Mouse (Mus musculus) hindbrain, embryonic 10.5 days (tissue): Measurements from ENCODE around the gene Lamb3. TPM values are rescaled to one million over a fixed set of nuclear protein-coding genes. Genes with fewer than 3 reads are reported as not detected.
A peak's percentile ranks its signal among the peaks of the same experiment; 100 is the strongest.
"Not testable (repeated sequence)": the region's sequence is repeated elsewhere in the genome, so short reads cannot be mapped to it uniquely, and the experiment has no call there.

Experiments used
- DNase-seq: peaks from one replicate; pipeline ENCODE4 v3.0.0-alpha.2; 2017; ENCODE audit warnings: low spot score
- H3K27ac ChIP-seq: fragments of 300-500 bp; sonication (generic); 2 replicates; pipeline ENCODE4 v1.5.1; 2016; ENCODE audit warnings: mild to moderate bottlenecking, moderate library complexity
- H3K27me3 ChIP-seq: fragments of 300-500 bp; sonication (generic); 2 replicates; pipeline ENCODE4 v1.6.1; 2016; ENCODE audit warnings: mild to moderate bottlenecking; ENCODE audit not compliant: poor library complexity, insufficient read depth, severe bottlenecking
- H3K36me3 ChIP-seq: fragments of 300-500 bp; sonication (generic); 2 replicates; pipeline ENCODE4 v1.6.1; 2016; ENCODE audit warnings: mild to moderate bottlenecking, moderate library complexity
- H3K4me1 ChIP-seq: fragments of 300-500 bp; sonication (generic); replicated peaks from 2 replicates; pipeline ENCODE4 v1.6.1; 2016; ENCODE audit warnings: mild to moderate bottlenecking
- H3K4me3 ChIP-seq: fragments of 300-500 bp; sonication (generic); 2 replicates; pipeline ENCODE4 v1.5.1; 2016; ENCODE audit warnings: mild to moderate bottlenecking, moderate library complexity
- H3K9me3 ChIP-seq: fragments of 300-500 bp; sonication (generic); 2 replicates; pipeline ENCODE4 v1.6.1; 2016; ENCODE audit warnings: mild to moderate bottlenecking, moderate library complexity
- WGBS: fragments of 180-500 bp; shearing (Covaris S2); methylation state at CpG from one replicate; pipeline ENCODE4 v1.1.7; 2016; 5-methylcytosine and 5-hydroxymethylcytosine counted together
- polyA plus RNA-seq: library from polyadenylated mRNA; unstranded; fragments of >200 nt; fragmentation: Nextera tagmentation; extraction: Ambion mirVana; gene quantifications from 2 replicates; pipeline ENCODE4 v1.2.1, GENCODE M21; 2016

The Lamb3 gene
- polyA plus RNA-seq, 1 experiment from 2014 or later: 0.46 TPM

DNA sequence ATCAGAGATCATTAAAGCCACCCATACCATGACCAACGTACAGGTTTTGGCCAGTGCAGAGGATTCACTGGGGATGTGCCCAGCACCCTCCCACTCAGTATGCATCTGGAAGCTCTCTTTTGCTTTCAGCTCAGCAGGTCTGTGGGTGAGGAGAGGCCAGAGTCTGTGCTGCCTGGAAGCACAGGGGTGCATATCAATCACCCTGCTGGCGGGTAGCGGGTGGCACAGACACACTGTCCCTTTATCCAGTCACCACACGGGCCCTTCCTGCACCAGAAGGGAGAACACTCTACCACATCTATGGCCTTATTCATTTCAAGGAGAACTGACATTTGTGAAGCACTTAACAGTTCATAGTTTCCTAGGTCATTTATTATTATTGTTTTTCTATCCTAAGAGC lies 30.9 kb downstream of the Lamb3 start:
- no peak overlapping the region for H3K4me3 ChIP-seq
- no peaks in the 10 kb centered on the region for H3K27me3 ChIP-seq
- DNase-seq: no peak
- H3K9me3 ChIP-seq: no peaks in the 10 kb centered on the region
- peaks cover 4% of the 10 kb centered on the region; the same call in 1 of the 2 replicates for H3K4me1 ChIP-seq
- no peak overlapping the region for H3K27ac ChIP-seq
- 55% methylated on average over 4 of the region's 4 CpGs for WGBS
- H3K36me3 ChIP-seq: no peaks in the 10 kb centered on the region

- no peak for DNase-seq
- 91% methylated on average over 4 of the region's 4 CpGs for WGBS
- Histone ChIP-seq H3K27ac (no peak overlapping the region), H3K9me3 (no peaks in the 10 kb centered on the region), H3K36me3 (no peaks in the 10 kb centered on the region), H3K4me1 (peaks cover 10% of the 10 kb centered on the region; the same call in 1 of the 2 replicates), H3K4me3 (no peak overlapping the region), H3K27me3 (no peaks in the 10 kb centered on the region)
Observed at GRCm38 (mm10) chr1:193241436-193241835, 33.9 kb downstream of the Lamb3 start.

DNA sequence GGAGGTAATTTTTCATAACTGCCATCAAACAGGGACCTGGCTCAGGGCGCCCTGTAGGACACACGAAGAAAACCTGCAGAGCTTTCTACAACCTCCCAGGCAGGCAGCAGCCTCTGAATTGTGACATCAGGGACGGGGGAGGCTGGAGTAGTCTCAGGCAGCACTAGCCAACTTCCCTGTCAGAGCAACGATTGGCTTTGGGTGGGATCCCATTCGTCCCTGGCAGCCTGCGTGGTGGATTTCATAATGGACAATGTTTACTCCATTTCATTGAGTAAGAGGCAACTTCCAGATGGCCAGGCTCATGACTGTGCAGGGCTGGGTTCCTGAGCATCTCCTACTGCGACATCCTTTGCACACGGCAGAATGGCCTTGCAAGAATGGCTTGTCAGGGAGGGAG lies 34.7 kb downstream of the Lamb3 start:
- H3K4me1 ChIP-seq: peaks cover 10% of the 10 kb centered on the region; the same call in 1 of the 2 replicates
- no peak overlapping the region for H3K4me3 ChIP-seq
- no peaks in the 10 kb centered on the region for H3K9me3 ChIP-seq
- H3K27me3 ChIP-seq: no peaks in the 10 kb centered on the region
- no peaks in the 10 kb centered on the region for H3K36me3 ChIP-seq
- 85% methylated on average over 8 of the region's 8 CpGs for WGBS
- DNase-seq: no peak
- no peak overlapping the region for H3K27ac ChIP-seq

DNA sequence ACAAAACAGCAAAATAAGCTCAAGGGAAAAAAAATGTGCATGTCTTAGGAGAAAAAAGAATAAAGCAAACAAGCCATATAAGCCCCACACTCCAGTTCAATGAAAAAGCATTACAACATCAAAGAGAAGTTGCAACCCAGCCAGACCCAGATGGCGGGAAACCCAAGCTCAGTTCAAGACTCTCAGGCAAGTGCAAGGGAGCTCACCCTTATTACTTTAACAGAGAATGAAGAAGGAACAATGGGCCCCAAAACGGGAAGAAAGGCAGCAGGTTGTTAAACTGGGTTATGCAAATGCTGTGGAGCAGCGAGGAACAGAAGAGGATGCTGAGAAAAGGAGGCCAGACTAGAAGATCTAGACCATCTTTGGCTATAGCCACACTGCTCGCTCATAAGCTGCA lies 35.4 kb downstream of the Lamb3 start:
- DNase-seq: no peak
- WGBS: 61% methylated on average over 4 of the region's 4 CpGs
- no peaks in the 10 kb centered on the region for H3K9me3 ChIP-seq

DNA sequence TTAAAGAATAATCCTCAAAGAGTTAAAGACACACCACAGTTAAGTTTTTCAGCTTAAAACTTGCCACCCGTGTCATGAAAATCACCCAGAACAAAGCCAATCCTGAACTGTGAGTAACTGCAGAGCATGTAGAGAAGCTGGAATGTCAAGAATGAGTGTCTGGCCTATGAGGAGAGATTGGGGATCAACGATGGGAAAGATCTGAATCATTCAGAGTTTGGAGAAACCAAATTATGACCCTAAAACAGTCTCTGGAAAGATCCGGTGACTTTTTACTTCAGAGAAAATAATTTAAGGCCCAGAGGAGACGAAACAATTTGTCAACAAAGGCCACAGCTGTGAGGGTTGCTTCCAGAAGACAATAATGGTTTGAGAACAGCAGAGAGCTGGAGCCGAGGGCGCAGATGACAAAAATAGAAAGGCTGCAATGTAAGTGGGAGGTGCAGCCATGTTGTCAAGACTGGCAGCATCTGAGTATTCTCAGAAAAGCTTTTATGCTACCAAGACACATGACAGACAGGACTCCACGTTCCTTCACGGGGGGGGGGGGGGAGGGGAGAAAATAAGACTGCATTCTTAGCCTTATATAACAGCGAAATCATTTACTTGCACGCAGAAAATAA lies 36.2 kb downstream of the Lamb3 start:
- no peaks in the 10 kb centered on the region for H3K27me3 ChIP-seq
- H3K27ac ChIP-seq: no peak overlapping the region
- peaks cover 10% of the 10 kb centered on the region; the same call in 1 of the 2 replicates for H3K4me1 ChIP-seq
- no peaks in the 10 kb centered on the region for H3K9me3 ChIP-seq
- DNase-seq: no peak
- 60% methylated on average over 10 of the region's 10 CpGs for WGBS
- no peaks in the 10 kb centered on the region for H3K36me3 ChIP-seq
- H3K4me3 ChIP-seq: no peak overlapping the region

More for the DNA sequence above, 35.4 kb downstream of the Lamb3 start:
- Histone ChIP-seq H3K36me3 (no peaks in the 10 kb centered on the region), H3K27me3 (no peaks in the 10 kb centered on the region), H3K27ac (no peak overlapping the region), H3K4me1 (peaks cover 10% of the 10 kb centered on the region; the same call in 1 of the 2 replicates), H3K4me3 (no peak overlapping the region)

GRCm38 (mm10) chr1:193244235-193244634 lies 36.7 kb downstream of the Lamb3 start:
- no peak overlapping the region for H3K4me3 ChIP-seq
- 76% methylated on average over 6 of the region's 6 CpGs for WGBS
- no peaks in the 10 kb centered on the region for H3K27me3 ChIP-seq
- peaks cover 10% of the 10 kb centered on the region; the same call in 1 of the 2 replicates for H3K4me1 ChIP-seq
- H3K27ac ChIP-seq: no peak overlapping the region
- H3K36me3 ChIP-seq: no peaks in the 10 kb centered on the region
- H3K9me3 ChIP-seq: no peaks in the 10 kb centered on the region
- peak; percentile 6 for DNase-seq

DNA sequence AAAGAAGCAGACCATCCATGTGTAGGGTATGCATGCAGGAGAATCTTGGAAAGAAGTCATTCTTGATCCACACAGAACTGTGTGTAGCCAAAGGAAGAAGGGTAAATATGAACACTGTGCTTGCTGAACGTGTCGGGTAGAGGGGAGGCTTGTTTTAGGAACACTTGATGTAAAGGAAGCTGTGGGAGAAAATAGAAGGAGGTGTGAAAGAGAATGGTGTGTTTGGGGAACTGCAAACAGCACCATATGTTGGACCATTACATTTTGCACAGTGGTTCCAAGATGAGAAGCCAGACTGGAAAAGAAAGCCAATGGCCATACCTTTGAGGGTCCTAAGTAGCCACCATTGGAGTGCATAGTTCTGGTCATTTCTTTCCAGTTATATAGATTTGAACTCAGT lies 42.5 kb downstream of the Lamb3 start:
- Histone ChIP-seq H3K4me1 (no peaks in the 10 kb centered on the region; the same call in 1 of the 2 replicates), H3K27me3 (no peaks in the 10 kb centered on the region), H3K36me3 (no peaks in the 10 kb centered on the region), H3K9me3 (no peaks in the 10 kb centered on the region), H3K27ac (no peak overlapping the region), H3K4me3 (no peak overlapping the region)
- WGBS: 87% methylated on average over 2 of the region's 2 CpGs
- no peak for DNase-seq

DNA sequence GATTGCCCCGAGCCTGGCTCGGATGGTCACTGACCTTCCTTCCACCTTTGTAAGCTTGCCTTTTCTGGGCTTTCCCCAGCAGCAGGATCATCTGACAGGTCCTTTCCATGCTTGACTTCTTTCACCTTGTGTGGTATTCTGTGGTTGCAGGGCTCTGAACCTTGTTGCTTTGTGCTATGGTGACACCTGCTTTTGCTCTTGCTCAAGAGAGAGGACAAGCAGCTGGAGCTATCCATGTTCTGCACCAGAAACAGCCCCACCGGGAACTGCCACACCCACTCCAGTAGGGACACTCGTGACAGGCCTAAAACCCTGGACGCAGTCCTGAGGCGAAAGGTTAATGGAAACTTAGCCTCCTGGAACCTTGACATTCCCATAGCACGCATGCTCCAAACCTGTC lies 43.9 kb downstream of the Lamb3 start:
- H3K4me1 ChIP-seq: no peaks in the 10 kb centered on the region; the same call in 1 of the 2 replicates
- no peak overlapping the region for H3K4me3 ChIP-seq
- H3K36me3 ChIP-seq: no peaks in the 10 kb centered on the region
- H3K27me3 ChIP-seq: no peaks in the 10 kb centered on the region
- no peak overlapping the region for H3K27ac ChIP-seq
- 82% methylated on average over 7 of the region's 7 CpGs for WGBS
- no peak for DNase-seq
- no peaks in the 10 kb centered on the region for H3K9me3 ChIP-seq

DNA sequence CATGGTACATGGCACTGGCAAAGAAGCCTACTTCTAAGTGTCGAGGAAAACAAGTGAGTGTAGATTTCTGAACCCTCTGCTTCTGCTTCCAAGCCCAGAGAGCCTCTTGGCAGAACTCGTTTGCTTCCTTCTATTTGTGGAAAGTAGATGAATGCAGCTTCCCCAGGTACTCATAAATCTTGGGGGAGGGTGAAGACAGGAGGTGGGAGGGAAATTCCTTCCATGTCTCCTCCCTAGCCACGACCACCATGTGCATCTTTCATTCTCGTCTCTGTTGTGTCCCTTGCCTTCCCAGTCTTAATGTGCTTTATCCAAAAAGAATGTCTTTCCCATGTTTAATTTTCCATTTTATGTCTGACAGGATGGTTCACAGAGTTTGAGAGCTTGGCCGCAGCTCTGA lies 45.1 kb downstream of the Lamb3 start:
- Histone ChIP-seq H3K9me3 (no peaks in the 10 kb centered on the region), H3K27me3 (no peaks in the 10 kb centered on the region), H3K4me1 (no peaks in the 10 kb centered on the region; the same call in 1 of the 2 replicates), H3K27ac (no peak overlapping the region), H3K36me3 (no peaks in the 10 kb centered on the region), H3K4me3 (no peak overlapping the region)
- DNase-seq: no peak
- WGBS: 61% methylated on average over 5 of the region's 5 CpGs

GRCm38 (mm10) chr1:193253895-193254294 lies 46.4 kb downstream of the Lamb3 start:
- DNase-seq, H3K4me3 ChIP-seq, H3K27me3 ChIP-seq, H3K27ac ChIP-seq, H3K9me3 ChIP-seq, H3K4me1 ChIP-seq, H3K36me3 ChIP-seq: not testable (repeated sequence)
- WGBS: 71% methylated on average over 3 of the region's 3 CpGs

- Histone ChIP-seq H3K36me3 (no peaks in the 10 kb centered on the region), H3K4me3 (no peak overlapping the region), H3K27me3 (no peaks in the 10 kb centered on the region), H3K4me1 (no peaks in the 10 kb centered on the region; the same call in 1 of the 2 replicates), H3K9me3 (no peaks in the 10 kb centered on the region), H3K27ac (no peak overlapping the region)
- WGBS: 73% methylated on average over 8 of the region's 8 CpGs
- no peak for DNase-seq
Observed at GRCm38 (mm10) chr1:193255032-193255431, 47.5 kb downstream of the Lamb3 start.

GRCm38 (mm10) chr1:193255488-193256288 lies 48.2 kb downstream of the Lamb3 start:
- Histone ChIP-seq H3K36me3 (no peaks in the 10 kb centered on the region), H3K4me3 (no peak overlapping the region), H3K27me3 (no peaks in the 10 kb centered on the region), H3K4me1 (no peaks in the 10 kb centered on the region; the same call in 1 of the 2 replicates), H3K27ac (no peak overlapping the region), H3K9me3 (no peaks in the 10 kb centered on the region)
- peak; percentile 44 for DNase-seq
- 34% methylated on average over 3 of the region's 3 CpGs for WGBS

DNA sequence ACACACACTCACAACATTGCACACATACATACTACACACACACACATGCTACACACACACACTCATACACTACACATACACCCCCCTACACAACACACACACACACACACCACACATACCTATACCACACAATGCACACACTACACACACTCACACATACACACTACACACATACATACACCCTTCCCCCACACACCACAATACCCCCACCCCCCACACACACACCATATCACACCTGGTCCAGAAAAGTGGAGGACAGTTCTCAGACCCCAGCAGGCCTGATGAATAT lies 48.7 kb downstream of the Lamb3 start:
- Histone ChIP-seq H3K4me1 (no peaks in the 10 kb centered on the region; the same call in 1 of the 2 replicates), H3K27ac (no peak overlapping the region), H3K36me3 (no peaks in the 10 kb centered on the region), H3K27me3 (no peaks in the 10 kb centered on the region), H3K9me3 (no peaks in the 10 kb centered on the region), H3K4me3 (no peak overlapping the region)
- DNase-seq: no peak
